Mouse (Mus musculus): ENCODE measurements around the gene Slc6a21. TPM values are rescaled to one million over a fixed set of nuclear protein-coding genes. Genes with fewer than 3 reads are reported as not detected.
A peak's percentile ranks its signal among the peaks of the same experiment; 100 is the strongest.

Gene Slc6a21
- polyA plus RNA-seq, 1 experiment from 2014 or later = not detected

DNA sequence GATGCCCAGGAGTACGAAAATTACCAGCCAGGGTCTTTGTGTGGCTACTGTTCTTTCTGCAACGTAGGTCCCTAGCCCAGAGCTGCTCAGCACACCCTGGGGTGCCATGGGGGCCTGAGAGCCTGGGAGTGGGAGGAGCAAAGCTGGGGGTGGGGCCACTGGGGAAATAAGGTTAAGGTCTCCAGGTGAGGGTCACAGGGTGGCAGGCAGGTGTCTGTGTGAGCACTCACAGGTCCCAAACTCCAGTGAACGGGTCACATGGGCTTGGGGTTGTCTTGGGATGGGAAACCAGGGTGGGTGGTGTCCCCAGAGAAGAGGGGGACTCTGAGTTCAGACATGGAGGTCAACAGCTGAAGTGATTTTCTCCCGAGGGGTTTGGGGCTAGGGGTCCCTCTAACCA, 60.2 kb downstream of the Slc6a21 start:
- no peaks in the 10 kb centered on the region for H3K9me3 ChIP-seq (replicated peaks; ENCODE audit: control insufficient read depth, low read length)
- H3K36me3 ChIP-seq (ENCODE audit: control insufficient read depth, insufficient read depth) = no peaks in the 10 kb centered on the region
- WGBS (ENCODE audit: insufficient replicate concordance) = 10% methylated on average over 4 of the region's 4 CpGs
- no peak for ATAC-seq (ENCODE audit: low read depth)
- no peak overlapping the region for H3K9ac ChIP-seq (ENCODE audit: low read depth, low read length)
- H3K4me1 ChIP-seq (ENCODE audit: control insufficient read depth, low read depth, low read length) = peaks cover 43% of the 10 kb centered on the region
- H3K4me3 ChIP-seq (ENCODE audit: low read depth, low read length) = no peak overlapping the region
- no peak overlapping the region for H3K4me2 ChIP-seq (ENCODE audit: low read depth, low read length)
- H3K27me3 ChIP-seq (ENCODE audit: control insufficient read depth, insufficient read depth, low read depth, low read length) = peaks cover 64% of the 10 kb centered on the region
- no peak overlapping the region for H3K27ac ChIP-seq (ENCODE audit: low read length)

GRCm38 (mm10) chr7:45338161-45338911, 61.0 kb downstream of the Slc6a21 start:
- Histone ChIP-seq H3K27ac (ENCODE audit: low read length) (no peak overlapping the region), H3K9me3 (replicated peaks; ENCODE audit: control insufficient read depth, low read length) (no peaks in the 10 kb centered on the region), H3K27me3 (ENCODE audit: control insufficient read depth, insufficient read depth, low read depth, low read length) (peaks cover 55% of the 10 kb centered on the region), H3K4me3 (ENCODE audit: low read depth, low read length) (no peak overlapping the region), H3K4me1 (ENCODE audit: control insufficient read depth, low read depth, low read length) (peaks cover 34% of the 10 kb centered on the region), H3K36me3 (ENCODE audit: control insufficient read depth, insufficient read depth) (no peaks in the 10 kb centered on the region), H3K9ac (ENCODE audit: low read depth, low read length) (no peak overlapping the region), H3K4me2 (ENCODE audit: low read depth, low read length) (peak overlapping the region; percentile 80)
- peak; percentile 14; the same call in 1 of the 2 replicates for ATAC-seq (ENCODE audit: low read depth)
- WGBS (ENCODE audit: insufficient replicate concordance) = 3% methylated on average over 14 of the region's 14 CpGs

Other genes with a start within 250 kb of the Slc6a21 start
- gene Prr12, start 224.6 kb upstream of the Slc6a21 start, polyA plus RNA-seq (2015; fragmentation: Nextera tagmentation; extraction: Ambion mirVana) = 1.9 and 2.0 TPM in 2 replicates
- 23.4 and 23.8 TPM in 2 replicates for gene Nosip, start 215.1 kb upstream of the Slc6a21 start, polyA plus RNA-seq (2015; fragmentation: Nextera tagmentation; extraction: Ambion mirVana)
- gene Prrg2, start 214.8 kb upstream of the Slc6a21 start, polyA plus RNA-seq (2015; fragmentation: Nextera tagmentation; extraction: Ambion mirVana) = 9.7 and 10.5 TPM in 2 replicates
- gene Rcn3, start 185.3 kb upstream of the Slc6a21 start, polyA plus RNA-seq (2015; fragmentation: Nextera tagmentation; extraction: Ambion mirVana) = 20.1 and 22.7 TPM in 2 replicates
- 50.6 and 56.1 TPM in 2 replicates for gene Fcgrt, start 173.7 kb upstream of the Slc6a21 start, polyA plus RNA-seq (2015; fragmentation: Nextera tagmentation; extraction: Ambion mirVana)
- 646 and 744 TPM in 2 replicates for gene Rps11, start 153.1 kb upstream of the Slc6a21 start, polyA plus RNA-seq (2015; fragmentation: Nextera tagmentation; extraction: Ambion mirVana)
- 558 and 645 TPM in 2 replicates for gene Rpl13a, start 148.8 kb upstream of the Slc6a21 start, polyA plus RNA-seq (2015; fragmentation: Nextera tagmentation; extraction: Ambion mirVana)
- gene Gm45713, start 141.3 kb upstream of the Slc6a21 start, polyA plus RNA-seq (2015; fragmentation: Nextera tagmentation; extraction: Ambion mirVana) = 0.12 TPM in 1 of 2 replicates, not detected in the other
- gene Flt3l, start 141.1 kb upstream of the Slc6a21 start, polyA plus RNA-seq (2015; fragmentation: Nextera tagmentation; extraction: Ambion mirVana) = 3.0 and 3.1 TPM in 2 replicates
- gene Pih1d1, start 123.2 kb upstream of the Slc6a21 start, polyA plus RNA-seq (2015; fragmentation: Nextera tagmentation; extraction: Ambion mirVana) = 42.3 and 42.8 TPM in 2 replicates
- 30.0 and 30.3 TPM in 2 replicates for gene Aldh16a1, start 122.9 kb upstream of the Slc6a21 start, polyA plus RNA-seq (2015; fragmentation: Nextera tagmentation; extraction: Ambion mirVana)
- not detected in 2 replicates for gene Slc17a7, start 113.6 kb upstream of the Slc6a21 start, polyA plus RNA-seq (2015; fragmentation: Nextera tagmentation; extraction: Ambion mirVana)
- gene Gfy, start 97.9 kb upstream of the Slc6a21 start, polyA plus RNA-seq (2015; fragmentation: Nextera tagmentation; extraction: Ambion mirVana) = not detected in 2 replicates
- gene Pth2, start 96.5 kb upstream of the Slc6a21 start, polyA plus RNA-seq (2015; fragmentation: Nextera tagmentation; extraction: Ambion mirVana) = not detected in 2 replicates
- gene Ccdc155, start 72.6 kb upstream of the Slc6a21 start, polyA plus RNA-seq (2015; fragmentation: Nextera tagmentation; extraction: Ambion mirVana) = 0.05 TPM in 1 of 2 replicates, not detected in the other
- 1.5 and 2.2 TPM in 2 replicates for gene Dkkl1, start 65.4 kb upstream of the Slc6a21 start, polyA plus RNA-seq (2015; fragmentation: Nextera tagmentation; extraction: Ambion mirVana)
- gene Tead2, start 61.8 kb upstream of the Slc6a21 start, polyA plus RNA-seq (2015; fragmentation: Nextera tagmentation; extraction: Ambion mirVana) = 5.0 and 6.5 TPM in 2 replicates
- 16.4 and 19.3 TPM in 2 replicates for gene Cd37, start 38.4 kb upstream of the Slc6a21 start, polyA plus RNA-seq (2015; fragmentation: Nextera tagmentation; extraction: Ambion mirVana)
- not detected in 2 replicates for gene Slc6a16, start 36.4 kb upstream of the Slc6a21 start, polyA plus RNA-seq (2015; fragmentation: Nextera tagmentation; extraction: Ambion mirVana)
- gene Trpm4, start 56.3 kb downstream of the Slc6a21 start, polyA plus RNA-seq (2015; fragmentation: Nextera tagmentation; extraction: Ambion mirVana) = 0.85 and 1.7 TPM in 2 replicates
- gene Hrc, start 57.8 kb downstream of the Slc6a21 start, polyA plus RNA-seq (2015; fragmentation: Nextera tagmentation; extraction: Ambion mirVana) = 0.39 and 0.60 TPM in 2 replicates
- 0.15 and 0.19 TPM in 2 replicates for gene Ppfia3, start 89.5 kb downstream of the Slc6a21 start, polyA plus RNA-seq (2015; fragmentation: Nextera tagmentation; extraction: Ambion mirVana)
- not detected in 2 replicates for gene Lin7b, start 93.1 kb downstream of the Slc6a21 start, polyA plus RNA-seq (2015; fragmentation: Nextera tagmentation; extraction: Ambion mirVana)
- gene Snrnp70, start 118.2 kb downstream of the Slc6a21 start, polyA plus RNA-seq (2015; fragmentation: Nextera tagmentation; extraction: Ambion mirVana) = 64.2 and 70.1 TPM in 2 replicates
- gene Kcna7, start 128.1 kb downstream of the Slc6a21 start, polyA plus RNA-seq (2015; fragmentation: Nextera tagmentation; extraction: Ambion mirVana) = not detected in 2 replicates
- 0.09 and 0.26 TPM in 2 replicates for gene Ntf5, start 136.2 kb downstream of the Slc6a21 start, polyA plus RNA-seq (2015; fragmentation: Nextera tagmentation; extraction: Ambion mirVana)
- gene Lhb, start 143.3 kb downstream of the Slc6a21 start, polyA plus RNA-seq (2015; fragmentation: Nextera tagmentation; extraction: Ambion mirVana) = not detected in 2 replicates
- 7.6 and 8.9 TPM in 2 replicates for gene Gys1, start 157.3 kb downstream of the Slc6a21 start, polyA plus RNA-seq (2015; fragmentation: Nextera tagmentation; extraction: Ambion mirVana)
- gene Ruvbl2, start 160.6 kb downstream of the Slc6a21 start, polyA plus RNA-seq (2015; fragmentation: Nextera tagmentation; extraction: Ambion mirVana) = 58.8 and 59.4 TPM in 2 replicates
- gene Ftl1, start 182.4 kb downstream of the Slc6a21 start, polyA plus RNA-seq (2015; fragmentation: Nextera tagmentation; extraction: Ambion mirVana) = 6,125 and 6,166 TPM in 2 replicates
- 63.3 and 63.4 TPM in 2 replicates for gene Bax, start 189.4 kb downstream of the Slc6a21 start, polyA plus RNA-seq (2015; fragmentation: Nextera tagmentation; extraction: Ambion mirVana)
- gene Tulp2, start 204.4 kb downstream of the Slc6a21 start, polyA plus RNA-seq (2015; fragmentation: Nextera tagmentation; extraction: Ambion mirVana) = 0.41 and 0.75 TPM in 2 replicates
- gene Gm45808, start 209.3 kb downstream of the Slc6a21 start, polyA plus RNA-seq (2015; fragmentation: Nextera tagmentation; extraction: Ambion mirVana) = not detected in 2 replicates
- gene Dhdh, start 211.3 kb downstream of the Slc6a21 start, polyA plus RNA-seq (2015; fragmentation: Nextera tagmentation; extraction: Ambion mirVana) = 2.5 and 3.3 TPM in 2 replicates
- gene Nucb1, start 232.9 kb downstream of the Slc6a21 start, polyA plus RNA-seq (2015; fragmentation: Nextera tagmentation; extraction: Ambion mirVana) = 122 and 124 TPM in 2 replicates
- gene Ppp1r15a, start 248.8 kb downstream of the Slc6a21 start, polyA plus RNA-seq (2015; fragmentation: Nextera tagmentation; extraction: Ambion mirVana) = 293 and 328 TPM in 2 replicates
- gene Plekha4, start 248.8 kb downstream of the Slc6a21 start, polyA plus RNA-seq (2015; fragmentation: Nextera tagmentation; extraction: Ambion mirVana) = 0.47 and 0.78 TPM in 2 replicates